Mouse (Mus musculus) testis, postnatal 14 days (tissue): Measurements from ENCODE around the gene Cubn.

Experiments
- DNase-seq: peaks from one replicate; pipeline ENCODE4 v3.0.0; 2021; ENCODE audit warnings: low spot score

Gene Cubn

DNA sequence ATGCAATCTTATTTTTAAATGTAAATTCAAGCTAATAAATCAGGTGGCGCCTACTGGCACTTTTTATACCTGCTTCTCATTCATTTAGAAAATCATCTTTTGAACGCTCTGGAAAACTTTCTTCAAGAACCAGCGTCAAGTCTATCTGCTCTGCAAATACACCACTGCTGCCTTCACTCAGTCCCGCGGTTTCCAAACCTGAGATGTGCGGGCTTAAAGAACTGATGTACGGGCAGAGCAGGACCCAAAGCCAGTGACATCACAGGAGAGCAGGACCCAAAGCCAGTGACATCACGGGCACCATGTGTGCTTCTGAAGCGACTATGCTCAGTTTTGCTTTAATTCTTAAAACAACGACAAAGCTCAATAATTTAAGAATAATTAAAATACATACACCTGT is 256.8 kb downstream of the Cubn start:
- DNase-seq: no peak

DNA sequence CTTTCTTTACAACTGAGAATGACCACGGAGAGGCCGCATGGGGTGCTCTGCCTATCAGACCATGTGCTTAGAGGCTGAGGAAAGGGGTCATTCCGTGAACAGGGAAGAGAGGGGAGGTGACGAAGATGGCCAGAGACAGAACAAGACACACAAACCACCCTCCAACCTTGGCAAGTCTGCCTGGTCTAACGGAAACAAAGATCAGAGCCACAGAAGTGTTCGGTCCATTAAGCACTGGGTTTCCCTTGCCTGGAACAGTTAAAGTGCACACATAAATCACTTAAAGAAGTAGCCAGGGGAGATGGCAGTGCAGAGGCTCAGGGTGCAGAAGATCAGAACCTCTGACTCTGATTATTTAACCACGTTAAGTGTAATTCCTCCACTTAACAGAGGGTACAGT is 257.7 kb downstream of the Cubn start:
- no peak for DNase-seq

DNA sequence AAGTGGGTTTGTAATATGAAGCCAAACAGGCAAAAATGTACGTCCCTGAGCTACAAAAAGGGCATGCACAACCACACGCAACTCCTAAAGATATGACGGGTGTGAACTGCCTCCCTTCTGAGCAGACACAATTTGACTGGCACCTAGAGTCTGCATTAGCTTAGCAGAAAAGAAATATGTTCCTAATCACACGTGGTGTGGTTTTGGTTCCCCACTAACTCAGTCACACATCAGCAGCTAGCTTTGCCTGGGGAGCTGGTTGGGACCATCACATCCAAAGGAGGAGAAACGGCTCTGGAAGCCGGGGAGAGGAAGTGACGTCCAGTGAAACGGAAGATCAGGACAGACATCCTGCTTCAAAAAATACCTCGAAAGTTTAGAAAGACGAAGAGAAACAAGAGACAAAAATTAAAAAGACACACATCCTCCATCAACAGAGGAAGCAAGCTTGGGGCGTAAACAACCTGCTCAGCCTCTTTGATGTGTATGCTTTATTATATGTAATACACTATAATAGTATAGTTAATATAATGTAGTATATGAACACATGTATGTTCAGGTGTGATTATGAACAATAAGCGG is 258.3 kb downstream of the Cubn start:
- DNase-seq: no peak

DNA sequence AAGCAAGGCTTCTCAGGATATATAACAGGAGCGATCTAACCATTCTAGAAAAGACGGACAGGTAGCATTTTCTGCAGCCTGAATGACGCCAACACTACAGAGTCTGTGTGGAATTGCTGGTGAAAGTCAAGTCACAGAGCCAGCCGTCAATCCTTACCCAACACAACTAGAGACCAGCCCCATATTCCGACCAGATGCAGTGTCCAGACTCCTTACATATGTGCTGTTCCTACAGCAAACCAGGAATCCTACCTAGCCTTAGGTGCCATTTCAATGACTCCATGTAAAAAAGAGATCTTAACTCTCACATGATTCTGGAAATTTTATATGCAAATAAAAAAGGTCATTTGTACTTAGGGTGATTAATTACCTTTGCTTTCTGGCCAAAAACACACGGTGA is 259.3 kb downstream of the Cubn start:
- no peak for DNase-seq

DNA sequence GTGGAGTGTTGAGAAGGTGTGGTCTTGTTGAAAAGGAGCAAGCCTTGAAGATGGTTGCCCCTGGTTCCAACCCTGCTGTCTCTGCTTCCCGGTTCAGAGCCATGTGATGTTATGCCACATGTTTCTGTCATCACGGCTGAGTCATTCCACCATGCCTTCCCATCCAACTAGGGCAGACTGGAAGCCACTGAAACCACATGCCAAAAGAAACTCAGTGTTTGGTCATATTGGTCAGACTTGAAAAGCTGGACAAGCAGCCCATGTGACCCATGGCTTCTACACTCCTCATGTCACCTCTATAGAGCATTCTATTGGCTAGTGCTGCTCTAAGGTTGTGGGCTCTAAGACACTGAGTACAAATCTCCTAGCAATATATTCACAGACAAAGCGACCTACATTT is 261.9 kb downstream of the Cubn start:
- no peak for DNase-seq
